Mouse (Mus musculus): ENCODE results near the gene Sapcd2.
"Not testable (repeated sequence)": the region's sequence is repeated elsewhere in the genome, so short reads cannot be mapped to it uniquely, and the experiment has no call there.

Gene Sapcd2

DNA sequence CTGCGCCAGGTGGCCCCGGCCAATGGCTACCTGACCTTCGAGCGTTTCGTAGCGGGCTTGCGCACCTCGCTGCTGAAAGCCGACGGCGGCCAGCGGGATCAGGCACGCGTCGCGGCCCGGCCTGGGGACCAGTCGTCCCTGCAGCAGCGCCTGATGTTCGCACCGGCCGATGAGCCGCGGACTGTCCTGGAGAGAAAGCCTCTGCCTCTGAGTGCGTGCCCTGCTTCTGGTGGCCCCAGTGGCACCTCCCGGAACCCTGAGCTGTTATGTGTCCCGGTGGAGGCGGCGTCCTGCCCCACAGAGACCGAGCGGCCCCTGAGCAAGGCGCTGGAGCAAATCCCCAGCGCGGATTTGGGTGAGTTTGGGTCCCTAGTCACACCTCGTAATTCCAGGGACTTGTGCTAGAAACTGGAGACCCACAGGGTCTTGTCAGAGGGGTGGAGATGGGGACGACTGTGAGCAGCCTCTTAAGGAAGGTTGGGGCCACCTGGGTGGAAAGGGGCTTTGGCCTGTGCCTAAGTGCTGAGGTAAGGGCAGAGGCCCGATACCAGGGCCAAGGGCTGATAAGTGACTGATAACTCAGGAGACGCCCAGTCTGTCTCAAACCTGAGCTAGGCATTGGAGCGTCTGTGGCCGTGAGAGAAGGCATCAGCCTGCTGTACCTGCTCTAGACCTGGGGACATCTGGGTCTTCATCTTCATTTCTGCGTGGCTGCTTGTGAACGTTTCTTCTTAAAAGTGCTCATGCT lies 697 bp downstream of the Sapcd2 start:
- DNase-seq (ENCODE audit: low read depth, low spot score) = no peak

DNA sequence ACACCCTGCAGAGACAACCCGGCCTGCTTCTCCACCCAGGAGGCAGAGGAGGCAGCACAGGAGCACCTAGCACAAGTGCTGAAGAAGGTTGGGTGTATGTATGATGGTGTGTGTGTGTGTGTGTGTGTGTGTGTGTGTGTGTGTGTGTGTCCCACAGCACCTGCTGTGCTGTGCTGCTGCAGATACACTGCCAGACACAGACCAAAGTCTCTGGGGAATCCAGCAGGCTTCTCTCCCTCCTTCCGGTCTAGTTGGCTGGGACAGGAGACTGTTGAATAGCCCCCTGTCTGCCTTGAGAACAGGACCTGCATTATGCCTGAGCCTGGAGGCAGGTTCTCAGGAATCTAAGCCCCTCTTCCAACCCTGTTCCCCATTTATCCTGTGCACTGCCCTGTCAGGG lies 1.3 kb downstream of the Sapcd2 start:
- no peak for DNase-seq (ENCODE audit: low read depth, low spot score)

DNA sequence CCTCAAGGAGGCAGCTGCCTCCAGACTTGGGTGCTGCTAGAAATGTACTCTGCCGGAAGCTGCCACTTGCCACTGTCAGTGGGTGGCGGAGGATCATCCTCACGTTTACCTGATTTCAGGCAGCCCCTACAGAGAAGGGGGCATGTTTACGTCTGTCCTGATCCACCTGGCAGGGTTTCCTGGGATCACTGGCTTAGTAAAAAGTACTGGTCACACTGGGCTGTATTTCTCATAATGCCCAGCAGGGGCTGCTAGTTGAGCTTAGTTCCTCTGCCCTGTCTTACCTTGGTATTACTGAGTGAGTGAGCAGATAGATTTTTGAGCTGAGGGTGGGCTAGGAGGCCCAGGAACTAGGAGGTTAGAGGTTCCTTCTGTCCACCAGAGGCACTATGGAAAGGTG lies 4.5 kb downstream of the Sapcd2 start:
- DNase-seq (ENCODE audit: low read depth, low spot score) = no peak

DNA sequence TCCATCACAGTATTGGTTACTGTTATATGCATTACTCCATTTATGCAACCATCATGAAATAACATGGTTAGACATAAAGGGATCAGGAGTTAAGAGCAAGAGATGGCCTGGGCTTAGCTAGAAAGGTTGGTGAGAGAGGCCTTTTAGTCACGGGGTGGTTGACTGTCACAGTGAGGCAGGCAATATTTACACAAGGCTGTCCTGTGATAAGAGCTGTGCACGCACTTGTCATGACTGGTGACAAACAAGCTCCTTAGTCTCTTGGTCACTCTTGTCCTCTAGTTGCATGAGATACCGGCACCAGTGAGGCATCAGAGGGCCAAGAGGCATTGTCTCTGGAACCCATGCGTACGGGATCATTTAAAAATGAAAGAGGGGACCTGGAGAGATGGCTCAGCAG lies 12.4 kb downstream of the Sapcd2 start:
- DNase-seq (ENCODE audit: low read depth, low spot score) = no peak

DNA sequence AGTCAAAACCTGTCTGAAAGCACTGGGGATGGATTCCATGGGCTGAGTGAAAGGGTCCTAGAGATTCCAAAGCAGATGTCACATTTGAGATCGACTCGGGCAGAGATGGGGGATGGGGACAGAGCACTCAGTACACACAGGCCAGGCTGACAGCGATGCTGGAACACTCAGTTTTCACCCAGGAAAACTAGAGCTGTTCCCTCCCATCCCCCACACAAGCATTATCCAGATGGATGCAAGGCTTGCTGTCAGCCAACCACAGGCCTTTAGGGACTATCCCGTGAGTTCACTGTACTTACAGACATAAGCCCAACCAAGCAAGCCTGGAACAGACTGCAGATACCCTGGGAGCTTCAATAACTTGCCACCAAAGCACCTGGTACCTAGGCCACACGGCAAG lies 19.1 kb downstream of the Sapcd2 start:
- DNase-seq (ENCODE audit: low read depth, low spot score) = no peak

DNA sequence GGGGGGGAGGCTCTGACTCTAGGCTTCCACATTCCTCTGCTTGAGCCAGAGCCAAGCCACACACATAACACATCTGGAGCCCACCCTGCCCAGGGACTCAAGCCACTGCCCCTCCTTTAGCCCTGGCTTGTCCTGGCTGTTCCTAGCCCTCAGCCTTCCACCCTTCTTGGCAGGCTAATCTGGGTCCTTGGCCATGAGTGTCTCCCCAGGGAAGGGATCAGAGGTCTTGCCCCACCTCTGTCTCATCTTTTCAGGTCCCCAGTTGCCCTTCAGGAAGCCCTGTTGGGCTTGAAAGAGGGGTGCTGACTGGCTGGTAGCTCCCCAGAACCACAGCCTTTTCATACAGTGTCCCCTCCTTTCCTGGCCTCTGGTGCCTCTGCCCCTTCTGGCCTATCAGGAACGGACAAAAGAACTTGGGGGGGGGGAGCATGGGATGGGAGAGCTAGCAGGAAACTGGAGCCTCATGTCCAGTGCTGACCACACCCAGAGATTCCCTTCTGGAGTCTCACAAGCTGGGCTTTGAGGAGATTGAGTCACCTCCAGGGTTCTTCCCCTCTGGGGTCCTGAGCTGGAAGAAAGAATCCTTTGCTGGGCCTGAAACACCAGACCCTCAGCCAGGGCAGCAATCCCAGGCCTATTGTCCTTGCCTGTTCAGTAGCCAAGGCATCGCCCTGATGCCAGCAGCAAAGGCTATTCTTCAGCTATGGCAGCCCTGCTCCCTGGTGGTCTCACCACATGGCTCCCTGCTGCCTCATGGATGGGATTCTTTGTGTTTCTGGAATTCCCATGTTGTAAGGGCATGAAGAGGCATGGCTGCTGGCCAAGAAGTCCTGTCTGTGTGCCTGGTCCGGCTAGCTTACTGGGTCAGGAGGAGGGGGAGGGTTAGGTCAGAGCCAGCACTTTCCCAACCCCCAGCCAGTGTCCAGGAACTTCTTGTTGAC lies 22.4 kb downstream of the Sapcd2 start:
- no peak for DNase-seq (ENCODE audit: low read depth, low spot score)

DNA sequence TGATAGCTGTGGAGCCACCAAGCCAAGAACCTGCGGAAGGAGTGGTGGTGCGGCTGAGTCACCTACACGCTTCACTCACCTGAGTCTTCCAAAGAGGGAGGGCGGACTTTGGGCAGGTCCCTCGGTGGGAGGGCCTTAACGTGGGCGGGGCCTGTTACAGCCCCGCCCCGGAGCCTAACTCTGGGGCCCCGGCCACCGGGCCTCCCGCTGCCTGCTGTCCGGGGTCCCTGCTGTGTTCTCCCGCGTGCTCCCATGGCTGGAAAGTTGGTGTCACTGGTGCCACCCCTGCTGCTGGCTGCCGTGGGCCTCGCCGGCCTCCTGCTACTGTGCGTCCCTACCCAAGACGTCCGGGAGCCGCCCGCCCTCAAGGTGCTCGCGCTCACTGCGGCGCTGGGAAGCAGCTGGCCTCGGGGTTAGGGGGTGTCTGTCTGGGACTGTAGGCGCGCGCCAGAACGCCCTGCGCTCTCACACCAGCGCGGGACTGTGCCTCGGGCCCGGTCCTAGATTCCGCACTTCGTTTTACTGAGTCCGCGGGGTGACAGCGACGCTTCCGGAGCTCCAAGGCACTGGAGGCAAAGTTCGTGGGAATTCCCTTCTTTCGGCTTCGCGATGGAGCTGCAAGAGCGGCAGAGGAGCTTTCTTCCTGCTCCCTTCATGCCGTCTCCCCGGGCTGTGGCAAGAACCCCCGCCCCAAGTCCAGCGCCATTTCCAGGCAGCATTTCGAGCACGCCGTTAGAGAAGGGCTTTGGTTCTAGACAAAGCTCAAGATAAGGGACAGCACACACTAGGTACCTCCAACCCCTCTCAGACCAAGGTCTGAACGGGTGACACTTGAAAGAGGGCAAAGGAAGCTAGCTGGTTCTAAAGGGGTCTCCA lies 23.8 kb downstream of the Sapcd2 start, which contains the start of gene Entpd2:
TSS of gene Entpd2 (plus strand) at position 154 of the 876 bp plus-strand sequence.
- no peak for DNase-seq (ENCODE audit: low read depth, low spot score)

DNA sequence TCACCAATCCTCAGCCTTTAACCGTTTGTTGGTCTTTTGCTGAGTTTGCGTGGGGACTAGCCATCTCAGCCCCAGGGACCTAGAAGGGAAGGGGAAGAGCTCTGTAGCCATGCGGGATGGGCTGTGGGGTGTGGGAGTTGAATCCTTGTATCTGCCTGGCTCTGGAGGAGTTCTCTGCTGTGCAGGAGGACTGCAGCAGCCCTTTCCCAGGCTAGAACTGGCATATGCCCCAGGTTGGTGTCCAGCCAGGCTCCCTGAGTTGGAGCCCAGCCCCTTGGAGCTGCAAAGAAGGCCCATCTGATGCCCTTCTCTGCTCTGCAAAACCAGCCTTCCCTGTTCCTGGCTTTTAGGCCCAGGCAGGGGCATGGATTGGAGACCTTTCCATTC lies 24.5 kb downstream of the Sapcd2 start:
- no peak for DNase-seq (ENCODE audit: low read depth, low spot score)

DNA sequence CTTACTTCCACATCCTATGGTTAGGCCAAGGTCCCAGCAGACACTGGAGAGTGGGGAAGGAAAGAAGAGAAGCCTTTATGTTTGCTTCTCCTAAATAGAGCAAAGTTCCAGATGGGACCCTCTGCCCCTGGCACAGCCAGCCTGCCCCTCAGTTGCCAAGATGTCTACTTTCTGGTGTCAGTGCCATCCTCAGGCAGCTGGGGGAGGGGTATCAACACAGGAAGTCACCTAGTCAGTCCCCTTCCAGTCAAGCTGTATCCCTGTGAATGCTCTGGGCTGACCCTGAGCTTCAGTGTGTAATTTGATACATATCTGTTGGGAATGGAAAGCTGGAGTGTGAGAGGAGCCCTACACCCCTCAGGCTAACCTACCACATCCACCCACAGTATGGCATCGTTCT lies 24.9 kb downstream of the Sapcd2 start:
- DNase-seq (ENCODE audit: low read depth, low spot score) = no peak

DNA sequence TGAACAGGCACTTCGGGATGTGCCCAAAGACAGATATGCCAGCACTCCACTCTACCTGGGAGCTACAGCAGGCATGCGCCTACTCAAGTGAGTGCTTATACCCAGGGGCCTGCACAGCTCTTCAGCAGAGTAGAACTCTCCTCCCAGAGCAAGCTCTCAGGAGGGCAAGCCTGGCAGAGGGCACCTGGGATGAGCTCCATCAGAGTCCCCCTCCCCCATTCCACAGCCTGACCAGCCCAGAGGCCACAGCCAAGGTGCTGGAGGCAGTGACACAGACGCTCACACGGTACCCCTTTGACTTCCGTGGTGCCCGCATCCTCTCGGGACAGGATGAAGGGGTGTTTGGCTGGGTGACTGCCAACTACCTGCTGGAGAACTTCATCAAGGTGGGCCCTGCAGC lies 25.9 kb downstream of the Sapcd2 start:
- DNase-seq (ENCODE audit: low read depth, low spot score) = no peak

DNA sequence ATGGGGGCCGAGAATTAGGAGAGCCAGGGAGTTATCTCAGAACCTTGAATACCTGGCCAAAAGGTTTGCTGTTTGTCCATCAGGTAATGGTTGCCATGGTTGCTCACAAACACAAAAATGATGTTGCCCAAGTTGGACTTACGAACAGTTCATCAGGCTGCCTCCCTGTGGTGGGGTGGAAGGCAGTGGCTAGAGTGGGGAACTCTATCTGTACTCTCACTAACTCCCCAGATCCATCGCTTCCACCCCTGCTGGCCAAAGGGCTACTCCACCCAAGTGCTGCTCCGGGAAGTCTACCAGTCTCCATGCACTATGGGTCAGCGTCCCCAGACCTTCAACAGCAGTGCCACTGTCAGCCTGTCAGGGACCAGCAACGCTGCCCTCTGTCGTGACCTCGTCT lies 26.9 kb downstream of the Sapcd2 start, which contains the start of gene Npdc1:
TSS of gene Npdc1 (plus strand) at position 301 of the 400 bp plus-strand sequence.
- no peak for DNase-seq (ENCODE audit: low read depth, low spot score)

DNA sequence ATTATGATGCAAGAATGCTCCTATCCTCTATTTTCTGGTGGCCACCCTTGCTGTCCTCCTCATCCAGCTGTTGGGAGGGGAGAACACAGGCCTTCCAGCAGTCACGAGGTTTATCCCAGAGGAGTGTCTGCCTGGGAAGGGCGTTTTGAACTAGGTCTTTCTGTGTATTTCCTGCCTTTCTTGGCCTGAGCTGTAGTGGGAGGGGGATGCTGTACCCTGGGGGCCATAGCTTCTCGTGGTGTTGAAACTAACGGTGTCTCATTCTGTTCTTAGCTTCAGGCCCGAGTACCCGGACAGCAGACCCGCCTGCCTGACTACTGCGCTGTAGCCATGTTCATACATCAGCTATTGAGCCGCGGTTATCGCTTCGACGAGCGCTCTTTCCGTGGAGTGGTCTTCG lies 28.2 kb downstream of the Sapcd2 start:
- no peak for DNase-seq (ENCODE audit: low read depth, low spot score)

DNA sequence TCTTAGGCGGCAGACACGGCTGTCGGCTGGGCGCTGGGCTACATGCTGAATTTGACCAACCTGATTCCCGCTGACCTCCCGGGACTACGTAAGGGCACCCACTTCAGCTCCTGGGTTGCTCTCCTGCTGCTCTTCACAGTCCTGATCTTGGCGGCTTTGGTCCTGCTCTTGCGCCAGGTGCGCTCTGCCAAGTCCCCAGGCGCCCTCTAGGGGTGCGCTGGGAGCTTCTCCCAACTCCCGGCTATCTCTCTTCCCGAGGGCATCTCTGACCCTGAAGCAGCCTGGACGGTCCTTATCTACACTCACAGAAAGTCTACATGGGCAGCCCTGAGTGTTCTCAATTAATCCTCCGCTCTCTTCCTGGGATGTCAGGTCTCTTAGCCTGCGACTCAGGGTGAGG lies 28.6 kb downstream of the Sapcd2 start:
- peak; percentile 29 for DNase-seq (ENCODE audit: low read depth, low spot score)

DNA sequence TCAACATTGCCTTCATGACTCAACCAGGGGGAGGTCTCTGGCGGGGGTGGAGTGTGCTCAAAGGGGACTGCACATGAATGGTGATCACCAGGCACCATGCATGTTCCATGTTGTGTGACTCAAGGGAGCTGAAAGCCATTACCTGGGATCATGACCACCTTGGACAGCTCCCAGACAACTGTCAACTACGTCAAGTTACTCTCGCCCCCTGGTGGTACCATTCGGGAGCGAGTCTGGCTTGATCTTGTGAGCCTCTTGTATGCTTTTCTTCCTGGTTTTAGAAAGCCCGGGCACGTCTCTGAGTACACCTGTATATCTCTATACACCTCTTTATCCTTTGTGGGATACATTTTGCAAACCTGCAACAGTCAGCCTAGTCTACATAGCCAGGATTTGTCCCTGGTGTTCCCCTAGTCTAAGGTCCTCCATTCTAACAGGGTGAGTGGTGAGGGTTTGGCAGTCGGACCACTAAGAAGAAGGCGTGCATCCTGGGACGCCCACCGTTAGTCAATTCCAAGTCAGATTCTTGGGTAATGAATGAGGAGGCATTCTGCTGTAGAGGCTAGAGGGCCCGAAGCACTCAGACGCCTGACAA lies 30.4 kb downstream of the Sapcd2 start:
- DNase-seq (ENCODE audit: low read depth, low spot score) = peak; percentile 31

DNA sequence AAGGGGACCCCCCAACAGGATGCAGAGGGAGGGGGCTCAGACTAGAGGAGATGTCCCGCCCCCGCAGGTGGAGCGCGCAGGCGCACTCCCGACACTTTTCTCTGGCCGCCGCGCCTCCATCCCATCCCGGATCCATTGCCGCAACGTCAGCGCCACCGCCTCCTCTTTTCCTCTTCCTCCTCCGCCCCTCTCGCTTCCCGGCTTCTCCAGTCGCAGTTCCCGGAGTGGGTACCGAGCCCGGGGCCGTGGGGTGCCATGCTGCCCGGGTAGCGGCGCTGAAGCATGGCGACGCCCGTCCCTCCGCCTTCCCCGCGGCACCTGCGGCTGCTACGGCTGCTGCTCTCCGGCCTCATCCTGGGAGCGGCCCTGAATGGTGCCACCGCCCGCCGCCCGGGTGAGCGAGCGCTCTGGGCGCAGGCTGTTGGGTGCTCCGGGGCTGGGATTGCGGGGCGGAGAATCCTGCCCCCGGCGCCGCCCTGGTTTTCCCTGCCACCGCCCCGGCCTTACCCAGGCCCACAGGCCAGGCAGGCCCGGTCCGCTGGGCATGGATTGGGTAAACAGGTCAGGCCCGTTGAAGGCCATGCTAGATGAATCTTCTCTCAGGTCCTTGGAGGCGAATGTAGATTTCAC lies 31.0 kb downstream of the Sapcd2 start:
- DNase-seq (ENCODE audit: low read depth, low spot score) = peak; percentile 72

DNA sequence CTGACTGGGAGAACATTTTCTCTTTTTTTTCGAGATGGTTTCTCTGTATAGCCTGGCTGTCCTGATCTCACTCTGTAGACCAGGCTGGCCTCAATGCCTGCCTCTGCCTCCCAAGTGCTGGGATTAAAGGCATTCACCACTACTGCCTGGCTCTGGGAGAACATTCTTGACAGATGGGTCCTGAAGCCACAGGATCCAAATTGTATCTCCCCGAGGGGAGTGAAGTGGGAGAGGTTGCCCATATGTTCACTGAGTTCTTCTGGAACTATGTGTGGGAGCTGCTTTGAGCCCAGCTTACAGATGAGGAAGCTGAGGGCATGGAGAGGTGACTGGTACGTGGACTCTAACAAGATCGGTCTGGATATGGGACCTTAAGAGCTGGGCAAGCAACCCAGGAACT lies 31.9 kb downstream of the Sapcd2 start:
- no peak for DNase-seq (ENCODE audit: low read depth, low spot score)

DNA sequence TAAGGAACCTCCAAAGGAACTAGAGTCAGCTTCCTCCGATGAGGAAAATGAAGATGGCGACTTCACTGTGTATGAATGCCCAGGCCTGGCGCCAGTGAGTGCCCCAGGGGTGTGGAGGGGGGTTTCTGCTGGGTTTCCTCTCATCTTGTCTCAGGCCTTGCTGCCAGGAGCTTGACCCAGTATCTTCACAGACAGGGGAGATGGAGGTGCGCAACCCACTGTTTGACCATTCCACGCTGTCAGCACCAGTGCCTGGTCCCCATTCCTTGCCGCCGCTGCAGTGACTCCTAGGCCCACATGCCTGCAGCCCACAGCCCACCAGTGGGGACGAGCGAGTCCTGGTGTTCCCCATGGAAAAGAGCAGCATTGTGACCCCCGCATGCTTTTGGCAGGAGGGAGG lies 36.8 kb downstream of the Sapcd2 start:
- no peak for DNase-seq (ENCODE audit: low read depth, low spot score)

DNA sequence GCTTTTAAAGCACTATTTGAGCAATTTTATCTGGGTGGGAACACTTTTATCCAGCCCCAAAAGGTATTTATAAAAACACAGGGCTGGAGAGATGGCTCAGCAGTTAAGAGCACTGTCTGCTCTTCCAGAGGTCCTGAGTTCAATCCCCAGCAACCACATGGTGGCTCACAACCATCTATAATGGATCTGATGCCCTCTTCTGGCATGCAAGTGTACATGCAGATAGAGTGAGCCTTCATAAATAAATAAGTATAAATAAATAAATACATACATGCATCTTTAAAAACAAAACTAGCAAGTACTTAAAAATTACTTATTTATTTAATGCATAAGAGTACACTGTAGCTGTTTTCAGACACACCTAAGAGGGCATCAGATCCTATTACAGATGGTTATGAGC lies 41.3 kb downstream of the Sapcd2 start:
- DNase-seq (ENCODE audit: low read depth, low spot score) = not testable (repeated sequence)

DNA sequence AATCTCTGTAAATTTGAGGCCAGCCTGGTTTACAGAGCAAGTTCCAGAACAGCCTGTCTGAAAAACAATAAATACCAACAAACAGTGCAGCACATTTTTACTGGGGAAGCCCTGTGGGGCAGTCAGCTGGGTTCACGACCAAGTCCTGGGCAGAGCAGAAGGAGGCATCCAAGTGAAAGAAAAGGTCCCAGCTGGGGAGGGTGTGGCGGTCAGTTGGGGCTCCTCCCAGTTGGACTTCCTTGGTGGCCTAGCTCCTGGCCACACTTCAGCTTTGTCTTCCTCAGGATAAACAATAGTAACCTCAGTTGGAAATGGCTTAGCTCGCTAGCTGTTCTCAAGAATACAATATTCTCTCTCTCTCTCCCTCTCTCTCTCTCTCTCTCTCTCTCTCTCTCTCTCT lies 45.3 kb downstream of the Sapcd2 start:
- no peak for DNase-seq (ENCODE audit: low read depth, low spot score)

DNA sequence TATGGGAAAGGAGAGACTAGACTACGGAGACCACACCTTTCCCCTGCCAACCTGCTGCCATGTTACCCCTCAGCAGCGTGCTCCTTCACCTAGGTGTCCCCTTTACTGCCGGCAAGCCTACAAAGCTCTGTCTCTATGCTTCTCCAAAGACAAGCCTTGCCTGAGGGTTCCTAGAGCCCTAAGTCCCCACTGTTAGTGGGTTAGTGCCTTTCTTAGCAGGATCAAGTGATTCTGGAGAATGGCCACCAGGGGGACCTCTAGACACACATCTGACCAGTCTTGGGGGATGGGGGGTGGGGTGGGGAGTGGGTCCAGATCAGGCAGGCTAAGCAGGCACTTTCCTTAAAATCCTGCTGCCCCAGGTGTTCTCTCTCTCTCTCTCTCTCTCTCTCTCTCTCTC lies 49.8 kb downstream of the Sapcd2 start:
- no peak for DNase-seq (ENCODE audit: low read depth, low spot score)
